Comparison of ENCODE assay signal across 24 mouse cellular contexts in genomic region chr7:132253078-132253477, GRCm38 (mm10).
DNase-seq lines count a peak whose midpoint lies in the region; ATAC-seq and TF ChIP-seq lines count a peak whose summit lies in the region.
"Had no signal": no experiment of that assay in that cellular context is flagged by ENCODE, and none has a peak within 500 bp of the region (broad histone marks: within the 10 kb centered on the region; RNA-seq: fewer than 3 reads in every experiment).

No protein-coding gene starts in this region.

- TF ChIP-seq CTCF in hindbrain, postnatal 0 days (IDR thresholded peaks at IDR 0.05; ENCODE audit: low read depth), result no peak

- H3K9ac ChIP-seq in forebrain, embryonic 11.5 days (ENCODE audit: low read length), result no peak overlapping the region
- no peak overlapping the region for H3K9ac ChIP-seq in hindbrain, embryonic 15.5 days
- H3K9ac ChIP-seq in hindbrain, postnatal 0 days (replicated peaks; ENCODE audit: low read length), result no peak overlapping the region
- H3K9ac ChIP-seq in forebrain, embryonic 16.5 days (replicated peaks; ENCODE audit: low read depth, low read length), result no peak overlapping the region
- H3K9ac ChIP-seq in liver, embryonic 12.5 days, result no peak overlapping the region
- H3K9ac ChIP-seq: embryonic facial prominence, embryonic 13.5 days; heart, embryonic 13.5 days; kidney, embryonic 15.5 days; limb, embryonic 15.5 days; liver, embryonic 15.5 days; lung, embryonic 15.5 days; neural tube, embryonic 15.5 days had no signal

- WGBS in forebrain, embryonic 10.5 days, result 87% methylated on average over 4 of the region's 4 CpGs
- 91% methylated on average over 4 of the region's 4 CpGs for WGBS in forebrain, embryonic 11.5 days
- WGBS in hindbrain, embryonic 15.5 days, result 74% methylated on average over 4 of the region's 4 CpGs
- 75% methylated on average over 4 of the region's 4 CpGs for WGBS in hindbrain, postnatal 0 days
- WGBS in forebrain, embryonic 16.5 days, result 62% methylated on average over 4 of the region's 4 CpGs
- 89% methylated on average over 4 of the region's 4 CpGs for WGBS in liver, embryonic 12.5 days (ENCODE audit: insufficient replicate concordance)

- peaks cover 37% of the 10 kb centered on the region for H3K4me1 ChIP-seq in forebrain, embryonic 10.5 days
- H3K4me1 ChIP-seq in forebrain, embryonic 11.5 days (replicated peaks; ENCODE audit: control insufficient read depth, insufficient read depth, low read length), result peaks cover 7% of the 10 kb centered on the region
- peaks cover 14% of the 10 kb centered on the region for H3K4me1 ChIP-seq in hindbrain, embryonic 15.5 days (replicated peaks)
- peaks cover 5% of the 10 kb centered on the region for H3K4me1 ChIP-seq in hindbrain, postnatal 0 days (ENCODE audit: insufficient read depth, low read length)
- peaks cover 32% of the 10 kb centered on the region for H3K4me1 ChIP-seq in forebrain, embryonic 16.5 days (replicated peaks; ENCODE audit: control insufficient read depth, insufficient read depth, low read length)
- peaks cover 6% of the 10 kb centered on the region for H3K4me1 ChIP-seq in liver, embryonic 12.5 days
- H3K4me1 ChIP-seq: liver, embryonic 15.5 days had no signal

- DNase-seq in forebrain, embryonic 10.5 days (ENCODE audit: extremely low spot score, low spot score), result no peak
- no peak for DNase-seq in forebrain, embryonic 11.5 days (ENCODE audit: low spot score)
- DNase-seq in hindbrain, postnatal 0 days (ENCODE audit: low spot score), result no peak
- peak; percentile 81 for DNase-seq in brain, adult 2 months (ENCODE audit: low read depth, low spot score)
- DNase-seq: adrenal gland, postnatal 25 days; embryo, embryonic 11 days; gastrocnemius, postnatal 25 days; heart, postnatal 14 days; kidney, adult 11 months; kidney, postnatal 36 days had no signal

- H3K4me2 ChIP-seq in forebrain, embryonic 11.5 days (ENCODE audit: low read depth, low read length, severe bottlenecking), result no peak overlapping the region
- H3K4me2 ChIP-seq in hindbrain, embryonic 15.5 days, result no peak overlapping the region
- H3K4me2 ChIP-seq in hindbrain, postnatal 0 days (ENCODE audit: low read depth, low read length), result no peak overlapping the region
- H3K4me2 ChIP-seq in forebrain, embryonic 16.5 days (ENCODE audit: low read length), result no peak overlapping the region
- H3K4me2 ChIP-seq in liver, embryonic 12.5 days, result no peak overlapping the region
- H3K4me2 ChIP-seq: embryonic facial prominence, embryonic 13.5 days; heart, embryonic 13.5 days; kidney, embryonic 15.5 days; limb, embryonic 15.5 days; liver, embryonic 15.5 days; lung, embryonic 15.5 days; neural tube, embryonic 15.5 days had no signal

- ATAC-seq in forebrain, embryonic 11.5 days (replicated peaks; ENCODE audit: low FRiP score), result no peak
- ATAC-seq in hindbrain, embryonic 15.5 days (ENCODE audit: low FRiP score, low read depth), result no peak
- no peak for ATAC-seq in hindbrain, postnatal 0 days
- peak; percentile 9; the same call in 1 of the 2 replicates for ATAC-seq in forebrain, embryonic 16.5 days
- no peak for ATAC-seq in liver, embryonic 12.5 days
- ATAC-seq: CD4-positive, CD25-positive, alpha-beta regulatory T cell, adult 4 months had no signal

- peaks cover 28% of the 10 kb centered on the region for H3K27me3 ChIP-seq in forebrain, embryonic 10.5 days (ENCODE audit: poor library complexity, severe bottlenecking)
- no peaks in the 10 kb centered on the region for H3K27me3 ChIP-seq in forebrain, embryonic 11.5 days (ENCODE audit: control insufficient read depth, insufficient read depth, low read length)
- no peaks in the 10 kb centered on the region for H3K27me3 ChIP-seq in hindbrain, embryonic 15.5 days
- no peaks in the 10 kb centered on the region for H3K27me3 ChIP-seq in hindbrain, postnatal 0 days (ENCODE audit: insufficient read depth, low read length)
- no peaks in the 10 kb centered on the region for H3K27me3 ChIP-seq in forebrain, embryonic 16.5 days (replicated peaks; ENCODE audit: control insufficient read depth, insufficient read depth, low read length)
- no peaks in the 10 kb centered on the region for H3K27me3 ChIP-seq in liver, embryonic 12.5 days (replicated peaks)
- H3K27me3 ChIP-seq: embryonic facial prominence, embryonic 13.5 days; kidney, embryonic 15.5 days; limb, embryonic 15.5 days; liver, embryonic 15.5 days; lung, embryonic 15.5 days; neural tube, embryonic 15.5 days had no signal

- H3K27ac ChIP-seq in forebrain, embryonic 10.5 days, result 0 out of 2 replicates have a peak overlapping the region, but pooled peaks have one; percentile 25
- no peak overlapping the region for H3K27ac ChIP-seq in forebrain, embryonic 11.5 days (ENCODE audit: low read depth, low read length)
- 0 out of 2 replicates have a peak overlapping the region, but pooled peaks have one; percentile 16 for H3K27ac ChIP-seq in hindbrain, embryonic 15.5 days (replicated peaks)
- no peak overlapping the region; the same call in 1 of the 2 replicates for H3K27ac ChIP-seq in hindbrain, postnatal 0 days
- peak overlapping the region; percentile 89 for H3K27ac ChIP-seq in forebrain, embryonic 16.5 days (ENCODE audit: low read length)
- H3K27ac ChIP-seq in liver, embryonic 12.5 days, result no peak overlapping the region
- H3K27ac ChIP-seq: embryonic facial prominence, embryonic 13.5 days; heart, embryonic 13.5 days; kidney, embryonic 15.5 days; limb, embryonic 15.5 days; liver, embryonic 15.5 days; lung, embryonic 15.5 days; macrophage; neural tube, embryonic 15.5 days; stomach, postnatal 0 days had no signal

- no peak overlapping the region for H3K4me3 ChIP-seq in forebrain, embryonic 10.5 days
- no peak overlapping the region for H3K4me3 ChIP-seq in forebrain, embryonic 11.5 days (ENCODE audit: low read depth, low read length)
- H3K4me3 ChIP-seq in hindbrain, embryonic 15.5 days, result no peak overlapping the region
- no peak overlapping the region for H3K4me3 ChIP-seq in hindbrain, postnatal 0 days (ENCODE audit: low read length)
- H3K4me3 ChIP-seq in forebrain, embryonic 16.5 days (replicated peaks; ENCODE audit: low read length), result no peak overlapping the region
- no peak overlapping the region for H3K4me3 ChIP-seq in liver, embryonic 12.5 days
- H3K4me3 ChIP-seq: embryonic facial prominence, embryonic 13.5 days; erythroblast, embryonic 14.5 days; heart, embryonic 13.5 days; kidney, embryonic 15.5 days; limb, embryonic 15.5 days; liver, embryonic 15.5 days; lung, embryonic 15.5 days; neural tube, embryonic 15.5 days had no signal

- peaks cover 3% of the 10 kb centered on the region; the same call in 1 of the 2 replicates for H3K36me3 ChIP-seq in forebrain, embryonic 10.5 days (replicated peaks)
- H3K36me3 ChIP-seq in forebrain, embryonic 11.5 days (ENCODE audit: control insufficient read depth, insufficient read depth, low read length), result no peaks in the 10 kb centered on the region
- no peaks in the 10 kb centered on the region for H3K36me3 ChIP-seq in hindbrain, embryonic 15.5 days
- H3K36me3 ChIP-seq in hindbrain, postnatal 0 days (ENCODE audit: insufficient read depth, low read length), result no peaks in the 10 kb centered on the region
- H3K36me3 ChIP-seq in forebrain, embryonic 16.5 days (ENCODE audit: control insufficient read depth, insufficient read depth), result no peaks in the 10 kb centered on the region
- peaks cover 8% of the 10 kb centered on the region; the same call in 1 of the 2 replicates for H3K36me3 ChIP-seq in liver, embryonic 12.5 days
- H3K36me3 ChIP-seq: heart, embryonic 13.5 days; lung, embryonic 15.5 days; neural tube, embryonic 15.5 days had no signal

- H3K9me3 ChIP-seq in forebrain, embryonic 10.5 days, result no peaks in the 10 kb centered on the region
- H3K9me3 ChIP-seq in forebrain, embryonic 11.5 days (ENCODE audit: control insufficient read depth, low read length), result no peaks in the 10 kb centered on the region
- H3K9me3 ChIP-seq in hindbrain, embryonic 15.5 days, result no peaks in the 10 kb centered on the region
- no peaks in the 10 kb centered on the region for H3K9me3 ChIP-seq in hindbrain, postnatal 0 days (ENCODE audit: low read length)
- no peaks in the 10 kb centered on the region for H3K9me3 ChIP-seq in forebrain, embryonic 16.5 days (ENCODE audit: control insufficient read depth, low read length)
- H3K9me3 ChIP-seq in liver, embryonic 12.5 days (replicated peaks), result no peaks in the 10 kb centered on the region
- H3K9me3 ChIP-seq: embryonic facial prominence, embryonic 13.5 days; heart, embryonic 13.5 days; kidney, embryonic 15.5 days; limb, embryonic 15.5 days; liver, embryonic 15.5 days; lung, embryonic 15.5 days; neural tube, embryonic 15.5 days had no signal

Comparison
In these comparisons a context has a peak if more than half of its experiments do, and no peak if none do; other contexts are left out.
1. H3K27ac ChIP-seq: peak in forebrain, embryonic 10.5 days (single experiment), hindbrain, embryonic 15.5 days (single experiment) and forebrain, embryonic 16.5 days (single experiment); none in forebrain, embryonic 11.5 days (single experiment), hindbrain, postnatal 0 days (single experiment) and liver, embryonic 12.5 days (single experiment).